Mouse (Mus musculus) cerebellum, adult 2 months (tissue): Measurements from ENCODE around the gene Map6. TPM values are rescaled to one million over a fixed set of nuclear protein-coding genes. Genes with fewer than 3 reads are reported as not detected.
A peak's percentile ranks its signal among the peaks of the same experiment; 100 is the strongest.
"Not testable (repeated sequence)": the region's sequence is repeated elsewhere in the genome, so short reads cannot be mapped to it uniquely, and the experiment has no call there.

ENCODE experiments used
- DNase-seq, 2 experiments: peaks; one replicate each; pipeline ENCODE4 v3.0.0; 2021
- H3K27ac ChIP-seq: fragments of 200-500 bp; 2 replicates; pipeline ENCODE4 v1.5.1; 2012; ENCODE audit warnings: low read length, control low read depth, inconsistent platforms; ENCODE audit not compliant: insufficient read depth
- H3K27me3 ChIP-seq: fragments of 200-500 bp; 2 replicates; pipeline ENCODE4 v1.6.1; 2012; ENCODE audit warnings: inconsistent platforms, mild to moderate bottlenecking, low read length, moderate library complexity; ENCODE audit not compliant: control insufficient read depth, insufficient read depth
- H3K4me1 ChIP-seq: fragments of 200-500 bp; 2 replicates; pipeline ENCODE4 v1.6.1; 2011; ENCODE audit warnings: low read length; ENCODE audit not compliant: control insufficient read depth, insufficient read depth
- H3K4me3 ChIP-seq: fragments of 200-500 bp; replicated peaks from 2 replicates; pipeline ENCODE3; 2011; ENCODE audit warnings: mild to moderate bottlenecking, low read depth, low read length, control low read depth; ENCODE audit not compliant: insufficient read depth
- CTCF ChIP-seq: fragments of 200-500 bp; IDR thresholded peaks from 2 replicates; pipeline ENCODE4 v1.5.1; 2011; ENCODE audit warnings: low read depth, mild to moderate bottlenecking, control low read depth, low read length, moderate library complexity, borderline replicate concordance; ENCODE audit not compliant: insufficient read depth
- POLR2A ChIP-seq: fragments of 200-500 bp; IDR thresholded peaks from 2 replicates; pipeline ENCODE4 v1.6.1; 2011; ENCODE audit warnings: low read length, control low read depth, borderline replicate concordance; ENCODE audit not compliant: insufficient read depth
- WGBS: fragments of 180-500 bp; shearing (Covaris S2); methylation state at CpG from one replicate; pipeline ENCODE4 v1.1.7; 2018; 5-methylcytosine and 5-hydroxymethylcytosine counted together
- polyA plus RNA-seq: library from polyadenylated mRNA; depleted of rRNA; stranded (reverse); fragments of >200 nt; gene quantifications from 2 replicates; pipeline ENCODE4 v1.2.3, GENCODE M21; 2012

The Map6 gene
- polyA plus RNA-seq, 1 experiment = 78.9 TPM

GRCm38 (mm10) chr7:99362137-99362536 lies 94.9 kb downstream of the Map6 start:
- no peak for DNase-seq
- 99% methylated on average over 2 of the region's 2 CpGs for WGBS
- no peak overlapping the region for H3K4me3 ChIP-seq
- TF ChIP-seq CTCF (no peak), POLR2A (no peak)
- no peaks in the 10 kb centered on the region for H3K27me3 ChIP-seq
- H3K27ac ChIP-seq = no peak overlapping the region
- peaks cover 3% of the 10 kb centered on the region; the same call in 1 of the 2 replicates for H3K4me1 ChIP-seq

DNA sequence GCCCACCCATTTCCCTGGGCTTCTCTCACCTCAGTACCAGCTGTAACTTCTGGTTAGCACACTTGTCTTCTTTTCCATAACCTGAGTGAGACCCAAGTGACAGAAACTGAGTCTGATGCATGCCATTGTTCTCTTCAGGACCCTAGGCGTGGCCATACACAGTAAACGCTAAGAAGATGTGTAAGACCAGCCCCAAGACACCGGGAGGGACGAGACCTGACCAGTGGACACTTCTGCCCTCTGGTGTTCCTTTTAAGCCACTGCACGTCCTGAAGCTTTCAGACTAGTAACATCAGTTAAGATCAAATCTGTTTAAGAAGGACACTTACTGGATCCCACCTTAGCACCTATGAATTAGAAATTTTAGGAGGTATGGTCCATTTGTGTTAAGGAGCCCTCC lies 97.8 kb downstream of the Map6 start:
- TF ChIP-seq CTCF = peak; percentile 96
- no peak for TF ChIP-seq POLR2A
- Histone ChIP-seq H3K27me3 (no peaks in the 10 kb centered on the region), H3K4me1 (peaks cover 3% of the 10 kb centered on the region; the same call in 1 of the 2 replicates), H3K27ac (no peak overlapping the region), H3K4me3 (no peak overlapping the region)
- peak; percentile 61 to 69 for DNase-seq
- 3% methylated on average over 5 of the region's 5 CpGs for WGBS

DNA sequence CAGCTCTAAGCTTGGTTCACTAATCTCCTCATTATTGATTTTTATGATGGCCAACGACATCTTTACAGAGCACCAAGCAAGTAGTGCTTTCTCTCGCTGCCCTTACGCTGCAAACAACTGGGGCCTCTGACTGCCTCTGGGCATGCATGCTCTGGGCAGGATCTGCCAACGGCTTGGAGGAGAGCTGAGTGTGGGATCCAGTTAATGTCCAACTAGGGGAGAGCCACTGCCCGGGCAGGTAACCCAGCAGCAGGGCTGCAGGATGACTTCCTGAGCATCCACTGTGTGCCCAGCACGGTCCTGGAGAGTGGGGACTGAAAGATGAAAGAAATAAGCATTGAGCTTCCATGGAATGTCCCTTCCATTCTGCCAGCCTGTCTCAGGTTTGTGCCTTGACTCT lies 99.5 kb downstream of the Map6 start:
- WGBS = 83% methylated on average over 6 of the region's 6 CpGs
- H3K4me3 ChIP-seq = no peak overlapping the region

GRCm38 (mm10) chr7:99374325-99374724 lies 107.1 kb downstream of the Map6 start:
- H3K4me3 ChIP-seq, H3K27me3 ChIP-seq, DNase-seq, H3K4me1 ChIP-seq, H3K27ac ChIP-seq: not testable (repeated sequence)
- 66% methylated on average over 3 of the region's 3 CpGs for WGBS

More for the DNA sequence above, 99.5 kb downstream of the Map6 start:
- no peak for DNase-seq
- no peaks in the 10 kb centered on the region for H3K27me3 ChIP-seq
- no peak for TF ChIP-seq POLR2A
- no peak for TF ChIP-seq CTCF
- peaks cover 3% of the 10 kb centered on the region; the same call in 1 of the 2 replicates for H3K4me1 ChIP-seq
- no peak overlapping the region for H3K27ac ChIP-seq

GRCm38 (mm10) chr7:99375455-99375854 lies 108.2 kb downstream of the Map6 start:
- DNase-seq = peak; percentile 69 to 85
- Histone ChIP-seq H3K27me3 (no peaks in the 10 kb centered on the region), H3K27ac (no peak overlapping the region), H3K4me1 (0 out of 2 replicates have a peak, but pooled peaks cover under 1% of the 10 kb centered on the region), H3K4me3 (no peak overlapping the region)
- 5% methylated on average over 4 of the region's 4 CpGs for WGBS
- no peak for TF ChIP-seq POLR2A
- peak; percentile 89 for TF ChIP-seq CTCF

DNA sequence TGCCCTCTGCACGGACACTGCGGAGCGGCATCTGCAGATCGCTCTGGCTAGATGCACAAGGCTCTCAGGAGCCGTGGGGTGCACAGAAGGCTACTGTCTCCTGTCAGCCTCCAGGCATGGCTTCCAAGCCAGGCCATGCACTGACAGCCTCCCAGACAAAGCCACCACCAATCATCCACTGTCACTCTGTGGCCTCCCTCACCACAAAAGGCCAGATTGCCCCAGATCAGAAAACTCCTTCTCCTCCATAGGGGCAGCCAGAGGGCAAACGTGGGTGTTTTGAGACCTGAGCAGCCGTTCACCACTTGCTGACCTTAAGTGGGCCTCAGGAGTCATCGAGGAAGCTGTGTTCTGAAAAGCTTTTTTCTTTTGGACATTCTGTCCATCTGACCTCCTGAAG lies 111.6 kb downstream of the Map6 start:
- H3K27me3 ChIP-seq = no peaks in the 10 kb centered on the region
- 70% methylated on average over 8 of the region's 8 CpGs for WGBS
- peaks cover 12% of the 10 kb centered on the region for H3K4me1 ChIP-seq
- no peak for DNase-seq
- no peak overlapping the region; the same call in 1 of the 2 replicates for H3K27ac ChIP-seq
- no peak for TF ChIP-seq CTCF
- TF ChIP-seq POLR2A = no peak
- no peak overlapping the region for H3K4me3 ChIP-seq

DNA sequence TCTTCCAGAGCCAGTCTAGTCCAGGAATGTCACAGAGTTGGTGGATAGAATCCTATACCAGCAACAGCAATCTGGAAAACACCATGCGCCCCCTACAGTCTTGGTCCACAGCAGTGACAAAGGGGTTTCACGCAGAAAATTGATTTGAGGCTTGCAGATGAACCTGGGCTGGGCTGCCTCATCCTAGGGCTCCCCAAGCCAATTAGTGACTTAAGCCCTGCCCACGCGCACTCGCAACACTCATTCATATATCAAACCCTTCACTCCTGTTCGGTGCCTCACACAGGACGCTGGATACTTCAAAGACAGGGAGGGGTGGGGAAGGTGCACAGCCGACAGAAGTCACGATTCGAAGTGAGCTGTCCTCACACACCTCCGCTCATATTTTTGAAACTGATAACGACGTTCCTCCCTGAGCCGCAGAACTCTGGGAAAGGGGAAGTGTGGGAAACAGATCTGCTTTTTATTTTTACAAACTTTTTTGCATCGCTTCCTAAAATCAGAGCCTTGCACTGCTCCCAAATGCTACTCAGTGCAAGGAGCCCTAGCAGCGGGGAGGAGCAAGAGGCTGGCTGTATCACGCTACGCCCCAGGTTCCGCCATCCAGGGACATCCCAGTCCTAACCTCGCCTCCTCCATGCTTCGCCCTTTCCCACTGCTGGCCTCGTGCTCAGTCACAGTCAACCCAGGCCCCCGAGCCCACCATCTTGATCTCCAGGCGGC lies 113.4 kb downstream of the Map6 start:
- Histone ChIP-seq H3K27ac (peak overlapping the region; percentile 3; the same call in 1 of the 2 replicates), H3K4me1 (peaks cover 29% of the 10 kb centered on the region), H3K4me3 (peak overlapping the region; percentile 83), H3K27me3 (no peaks in the 10 kb centered on the region)
- WGBS = 1% methylated on average over 24 of the region's 24 CpGs
- TF ChIP-seq CTCF = no peak
- peak; percentile 42 to 47 for DNase-seq
